Mouse (Mus musculus) thymus, adult 18-20 months (tissue): ENCODE results near the gene Rapgef3.

Source experiments
- DNase-seq, 2 experiments: peaks; one replicate each; pipeline ENCODE4 v3.0.0; 2022; ENCODE audit warnings: mixed read lengths in 2 of 2

The Rapgef3 gene

DNA sequence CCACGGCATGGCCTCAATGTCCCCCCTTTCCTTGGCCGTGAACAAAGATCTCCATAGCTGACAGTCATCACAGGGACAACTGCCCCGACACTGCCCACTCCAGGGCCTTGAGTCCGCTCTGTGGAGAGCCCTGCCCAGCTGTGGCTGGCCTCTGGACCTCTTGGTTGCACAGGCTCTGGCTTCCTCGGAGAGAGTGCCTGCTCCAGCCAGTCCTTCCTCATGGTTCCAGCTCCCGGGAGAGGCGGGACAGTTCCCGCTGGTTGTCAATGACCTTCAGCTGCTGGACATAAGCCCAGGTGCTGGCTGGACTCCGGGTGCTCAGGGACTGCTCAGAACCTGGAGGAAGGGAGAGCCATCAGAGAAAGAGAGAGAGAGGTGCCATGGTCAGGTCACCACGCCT, 22.4 kb downstream of the Rapgef3 start:
- peak in 1 of 2 experiments; percentile 43 for DNase-seq

DNA sequence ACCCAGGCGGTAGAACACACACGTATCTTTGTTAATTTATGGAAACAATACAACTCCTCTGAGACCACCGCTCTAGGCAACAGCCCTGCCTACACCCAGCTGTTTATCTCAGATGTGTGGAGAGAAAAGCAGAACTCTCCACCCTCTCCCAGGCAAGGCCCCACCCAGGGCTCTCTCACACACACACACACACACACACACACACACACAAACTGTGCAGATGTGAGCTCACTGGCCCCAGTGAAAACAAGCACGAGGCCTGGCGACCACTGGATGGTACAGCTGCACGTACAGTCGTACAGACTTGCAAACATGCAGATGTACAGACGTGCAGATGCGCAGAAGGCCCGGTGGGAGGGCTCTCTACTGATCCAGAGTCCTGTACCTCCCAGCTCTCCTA, 22.8 kb downstream of the Rapgef3 start:
- DNase-seq: peak in 1 of 2 experiments; percentile 73

- no peak for DNase-seq
These were observed 23.7 kb downstream of the Rapgef3 start for GRCm38 (mm10) chr15:97743961-97744525.

GRCm38 (mm10) chr15:97743210-97743609, 24.6 kb downstream of the Rapgef3 start:
- DNase-seq: no peak

DNA sequence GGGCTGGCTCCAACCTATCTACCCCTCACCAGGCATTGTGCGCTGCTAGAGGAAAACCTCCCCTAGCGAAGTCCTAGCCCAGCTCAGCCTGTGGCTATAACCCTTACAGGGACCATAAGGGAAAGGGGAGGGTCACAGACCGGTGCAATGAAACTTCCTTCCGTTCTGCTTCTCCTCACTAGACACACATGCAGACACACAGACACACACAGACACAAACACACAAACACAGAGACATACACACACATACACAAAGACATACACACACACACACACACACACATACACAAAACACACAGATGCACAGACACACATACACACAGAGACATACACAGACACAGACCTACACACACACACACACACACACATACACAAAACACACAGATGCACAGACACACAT, 25.2 kb downstream of the Rapgef3 start:
- DNase-seq: no peak

DNA sequence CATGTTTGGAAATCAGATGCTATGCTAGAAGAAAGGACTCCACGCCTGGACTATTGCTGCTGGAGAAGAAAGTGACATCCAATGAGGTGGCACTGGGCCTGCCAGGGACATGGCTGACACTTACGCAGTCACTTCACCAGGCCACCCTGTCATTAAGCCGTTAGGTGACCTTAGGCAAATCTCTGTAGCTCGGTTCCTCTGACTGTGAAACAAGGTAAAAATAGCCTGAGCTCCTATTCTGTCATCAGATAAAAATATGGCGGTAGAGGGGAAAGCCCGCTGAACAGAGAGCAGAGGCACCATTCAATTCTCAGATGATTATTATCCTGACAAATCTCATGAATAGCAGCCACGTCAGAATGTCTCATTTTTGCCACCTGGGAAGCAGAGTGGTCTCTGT, 25.7 kb downstream of the Rapgef3 start:
- no peak for DNase-seq

DNA sequence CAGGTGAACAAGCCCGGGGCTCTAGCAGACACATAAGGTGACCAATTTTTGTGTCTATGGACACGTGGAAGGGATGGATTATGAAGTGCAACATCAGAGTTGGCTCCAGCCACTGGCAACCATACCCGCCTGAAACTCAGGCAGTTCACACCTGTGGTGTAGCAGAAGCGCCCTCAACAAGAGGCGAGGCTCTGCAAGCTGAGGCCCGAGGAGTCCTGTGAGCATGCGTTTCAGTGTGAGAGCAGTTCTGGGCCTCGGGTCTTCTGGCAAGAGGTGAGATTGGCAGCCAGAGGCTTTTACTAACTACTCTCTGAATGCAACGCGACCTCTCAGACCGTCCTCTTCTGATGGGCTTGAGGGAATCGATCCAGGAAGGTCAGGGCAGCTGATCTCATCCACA, 26.1 kb downstream of the Rapgef3 start:
- DNase-seq: no peak

DNA sequence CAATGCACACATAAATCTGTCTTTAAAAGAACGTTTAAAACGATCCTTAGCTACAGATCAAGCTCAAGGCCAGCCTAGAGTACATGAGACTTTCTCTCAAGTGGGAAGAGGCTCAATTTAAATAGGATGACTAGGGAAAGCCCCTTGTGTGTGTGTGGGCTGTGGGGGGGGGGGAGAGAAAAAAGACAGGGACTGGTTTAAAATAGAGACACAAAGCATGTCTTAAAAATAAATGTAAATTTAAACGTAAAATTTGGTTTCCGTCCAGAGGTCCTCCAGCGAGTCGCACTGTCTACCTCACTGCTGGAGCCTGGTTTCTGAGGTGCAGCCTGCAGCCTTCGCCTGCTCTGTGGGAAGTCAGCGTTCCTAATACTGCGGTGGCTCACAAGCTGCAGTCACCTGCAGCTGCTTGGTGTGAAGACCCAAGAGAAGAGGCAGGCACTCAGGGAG, 27.5 kb downstream of the Rapgef3 start:
- no peak for DNase-seq

GRCm38 (mm10) chr15:97738923-97739322, 28.8 kb downstream of the Rapgef3 start:
- DNase-seq: no peak

GRCm38 (mm10) chr15:97731988-97732387, 35.8 kb downstream of the Rapgef3 start:
- peak in 1 of 2 experiments; percentile 25 for DNase-seq

DNA sequence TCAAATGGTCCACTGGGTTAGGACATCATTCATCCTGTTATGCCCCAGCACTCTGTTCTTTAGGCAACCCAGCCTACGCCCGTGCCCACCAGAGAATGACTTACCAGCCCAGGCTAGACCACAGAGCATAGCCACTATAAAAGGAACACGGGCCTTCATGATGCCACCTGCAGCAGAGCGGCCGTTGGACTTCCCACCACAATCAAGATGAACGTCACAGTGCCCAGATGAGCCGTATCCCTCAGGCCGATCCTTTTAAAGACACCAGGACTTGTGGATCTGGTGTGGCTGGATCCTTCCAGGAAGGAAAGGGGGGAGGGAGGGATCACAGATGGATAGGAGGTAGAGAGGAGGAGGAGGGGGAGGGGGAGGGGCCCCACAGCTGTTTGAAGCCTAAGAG, 36.7 kb downstream of the Rapgef3 start, which contains the start of gene Endou:
Endou (minus strand) TSS at position 229 of the 400 bp plus-strand sequence.
- DNase-seq: peak; percentile 63 to 79

DNA sequence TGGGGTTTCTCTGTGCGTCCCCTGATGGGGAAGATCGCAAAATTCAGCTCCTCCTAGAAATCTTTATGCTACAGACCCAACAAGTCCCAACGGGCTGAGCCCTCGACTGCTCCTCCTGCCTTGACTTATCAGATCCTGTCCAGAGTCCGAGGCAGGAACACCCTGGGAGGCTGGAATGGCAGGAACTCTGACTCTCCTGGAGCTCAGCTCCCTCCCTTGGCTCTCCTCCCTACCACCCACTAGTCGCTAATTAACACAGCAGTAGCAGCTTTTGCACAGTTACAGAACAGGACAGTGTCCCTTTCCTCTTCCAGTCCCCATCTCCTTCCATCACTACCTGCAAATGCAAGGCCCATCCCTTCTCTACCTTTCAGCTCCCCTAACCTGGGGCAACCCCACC, 37.4 kb downstream of the Rapgef3 start:
- DNase-seq: peak in 1 of 2 experiments; percentile 20

DNA sequence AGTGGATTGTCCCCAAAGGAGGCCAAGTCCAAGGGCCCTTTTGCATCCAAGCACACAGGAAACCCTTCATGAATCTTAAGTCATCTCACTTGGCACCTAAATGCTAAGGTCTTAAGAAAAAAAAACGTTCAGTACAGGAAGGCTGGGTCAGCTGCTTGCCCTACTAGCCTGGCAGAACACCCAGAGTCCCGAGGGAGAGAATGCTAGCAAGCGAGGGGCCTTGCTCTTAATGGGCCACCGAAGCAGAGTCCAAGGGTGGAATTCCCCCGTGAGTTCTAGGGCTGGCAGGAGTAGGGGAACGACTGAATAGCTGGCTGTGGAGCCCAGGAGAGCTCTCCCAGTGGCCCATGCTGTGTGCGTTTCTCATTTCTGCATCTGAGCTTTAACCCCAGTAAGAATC, 39.0 kb downstream of the Rapgef3 start:
- no peak for DNase-seq

DNA sequence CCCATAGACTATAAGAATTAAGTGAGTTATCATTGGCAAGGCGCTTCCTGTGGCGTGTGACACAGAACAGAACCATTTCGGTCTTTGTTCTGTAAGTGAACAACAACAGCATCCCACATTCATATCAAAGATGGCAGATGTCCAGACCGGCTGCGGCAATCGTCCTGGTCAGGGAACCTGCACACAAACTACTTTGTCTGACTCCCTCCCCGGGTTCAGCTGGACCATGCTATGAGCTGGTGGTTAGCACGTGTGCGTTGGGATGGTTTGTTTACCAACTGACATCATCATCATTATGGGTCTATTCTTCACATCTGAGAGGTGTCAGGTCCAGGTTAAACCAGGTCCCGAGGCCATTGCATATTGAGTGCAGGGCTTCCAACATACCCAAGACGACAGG, 39.4 kb downstream of the Rapgef3 start:
- peak in 1 of 2 experiments; percentile 20 for DNase-seq

DNA sequence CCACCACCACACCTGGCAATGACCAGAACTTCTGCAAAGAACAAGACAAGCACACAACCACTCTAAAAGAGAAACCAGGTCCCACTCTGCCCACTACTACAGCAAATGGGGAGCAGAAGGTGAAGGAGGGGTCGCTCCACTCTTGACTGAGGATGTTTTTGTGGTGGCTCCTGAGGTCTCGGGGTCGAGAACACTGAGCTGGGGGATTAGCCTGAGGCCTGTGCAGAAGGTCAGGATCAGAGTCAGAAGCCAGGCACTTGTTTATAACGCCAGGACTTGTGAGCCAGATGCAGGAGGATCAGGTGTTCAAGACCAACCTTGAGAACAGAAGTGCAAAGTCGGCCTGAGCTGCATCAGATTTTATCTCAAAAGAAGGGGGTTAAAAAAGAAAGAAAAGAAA, 40.3 kb downstream of the Rapgef3 start:
- peak in 1 of 2 experiments; percentile 38 for DNase-seq

DNA sequence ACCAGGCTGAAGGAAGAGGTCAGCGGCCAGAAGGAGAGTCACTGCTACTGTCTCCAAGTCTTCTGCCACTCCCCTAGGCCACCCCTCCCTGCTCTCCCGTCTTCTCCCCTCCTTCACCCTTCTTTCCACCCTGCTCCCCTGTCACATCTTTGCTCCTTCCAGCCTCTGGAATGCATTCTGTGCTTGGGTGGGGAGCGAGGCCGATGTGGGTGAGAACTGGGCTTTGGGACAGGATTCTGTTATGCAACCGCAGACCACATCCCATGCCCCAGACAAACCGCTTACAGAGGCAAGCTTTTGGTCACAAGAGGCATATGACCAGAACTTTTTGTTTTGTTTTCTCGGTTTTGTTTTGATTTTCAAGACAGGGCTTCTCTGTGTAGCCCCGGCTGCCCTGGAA, 40.7 kb downstream of the Rapgef3 start:
- peak in 1 of 2 experiments; percentile 44 for DNase-seq

DNA sequence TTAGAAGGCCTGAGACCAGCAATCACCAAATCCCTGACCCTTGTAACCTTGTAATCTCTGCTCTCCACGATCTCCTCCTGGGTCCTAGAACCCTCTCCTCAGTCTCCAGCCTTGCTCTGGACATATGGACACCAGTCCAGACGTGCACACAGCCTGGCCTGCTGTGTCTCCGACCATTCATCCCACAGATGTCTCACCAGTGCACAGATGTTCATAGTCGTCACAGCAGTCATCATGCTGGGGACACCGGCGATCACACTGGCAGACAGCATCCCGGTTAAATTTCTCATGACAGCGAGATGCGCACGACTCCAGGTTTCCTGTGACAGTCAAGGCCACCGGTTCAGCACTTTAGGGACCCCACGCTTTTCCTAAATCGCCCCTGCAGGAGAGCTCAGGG, 41.5 kb downstream of the Rapgef3 start:
- no peak for DNase-seq

DNA sequence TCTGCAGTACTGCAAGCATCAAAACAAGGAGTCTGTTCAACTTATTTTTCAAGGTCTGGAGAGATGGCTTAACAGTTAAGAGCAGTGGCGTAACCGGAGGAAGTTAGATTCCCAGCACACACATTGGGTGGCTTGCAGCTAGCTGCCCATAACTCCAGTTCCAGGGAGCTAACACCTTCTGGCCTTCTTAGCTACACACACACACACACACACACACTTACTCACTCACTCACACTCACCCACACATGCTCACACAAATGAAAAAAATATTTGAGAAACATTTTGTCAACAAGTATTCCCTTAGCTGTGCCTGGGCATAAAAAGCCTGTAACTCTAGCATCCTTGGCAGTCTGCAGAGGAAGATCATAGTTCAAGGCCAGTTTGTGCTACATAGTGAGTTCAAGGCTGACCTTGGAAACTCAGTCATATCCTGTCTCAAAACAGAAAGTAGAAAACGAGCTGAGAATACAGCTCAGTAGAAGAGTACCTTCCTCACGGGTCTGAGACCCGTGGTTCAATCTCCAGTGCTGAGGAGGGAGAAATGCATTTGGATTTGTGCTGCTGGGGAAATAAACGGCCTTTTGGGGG, 42.5 kb downstream of the Rapgef3 start:
- DNase-seq: peak in 1 of 2 experiments; percentile 14

- DNase-seq: peak in 1 of 2 experiments; percentile 15
These were observed 43.2 kb downstream of the Rapgef3 start for GRCm38 (mm10) chr15:97724346-97725197.

DNA sequence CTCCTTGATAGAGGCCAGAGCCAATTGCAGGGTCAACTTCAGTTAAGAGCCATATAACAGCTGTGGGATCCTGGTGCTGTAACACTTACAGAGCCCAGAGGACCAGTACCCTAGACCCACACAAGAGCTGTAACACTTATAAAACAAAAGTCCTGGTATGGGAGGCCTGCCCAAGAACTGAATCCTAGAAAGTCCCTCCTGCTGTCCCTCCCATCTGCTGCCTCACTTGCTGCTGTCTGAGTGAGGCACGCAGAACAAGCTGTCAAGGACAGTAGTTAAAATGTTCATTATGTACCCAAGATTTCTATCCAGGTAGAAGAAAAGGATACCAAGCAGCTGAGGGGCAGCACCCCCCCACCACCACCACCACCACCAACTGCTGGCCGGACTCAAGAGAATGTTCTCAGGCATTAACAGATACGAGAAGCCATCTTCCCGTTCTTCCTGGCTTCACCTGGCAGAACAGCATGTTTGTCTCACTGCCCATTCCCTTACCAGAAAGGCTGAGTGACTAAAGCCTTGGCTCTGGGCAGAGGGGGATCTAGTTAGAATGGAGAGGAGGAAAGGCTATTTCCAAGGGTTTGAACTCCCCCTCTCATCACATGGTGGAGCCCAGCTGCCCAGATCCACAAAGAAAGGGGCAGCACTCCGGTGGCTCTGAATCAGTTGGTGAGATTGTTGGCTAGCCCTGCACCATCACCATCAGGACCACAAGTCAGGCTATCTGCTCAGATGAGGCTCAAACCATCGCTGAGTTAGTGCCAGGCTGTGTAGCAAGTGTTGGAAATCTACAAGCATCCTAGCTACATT, 44.0 kb downstream of the Rapgef3 start:
- no peak for DNase-seq

DNA sequence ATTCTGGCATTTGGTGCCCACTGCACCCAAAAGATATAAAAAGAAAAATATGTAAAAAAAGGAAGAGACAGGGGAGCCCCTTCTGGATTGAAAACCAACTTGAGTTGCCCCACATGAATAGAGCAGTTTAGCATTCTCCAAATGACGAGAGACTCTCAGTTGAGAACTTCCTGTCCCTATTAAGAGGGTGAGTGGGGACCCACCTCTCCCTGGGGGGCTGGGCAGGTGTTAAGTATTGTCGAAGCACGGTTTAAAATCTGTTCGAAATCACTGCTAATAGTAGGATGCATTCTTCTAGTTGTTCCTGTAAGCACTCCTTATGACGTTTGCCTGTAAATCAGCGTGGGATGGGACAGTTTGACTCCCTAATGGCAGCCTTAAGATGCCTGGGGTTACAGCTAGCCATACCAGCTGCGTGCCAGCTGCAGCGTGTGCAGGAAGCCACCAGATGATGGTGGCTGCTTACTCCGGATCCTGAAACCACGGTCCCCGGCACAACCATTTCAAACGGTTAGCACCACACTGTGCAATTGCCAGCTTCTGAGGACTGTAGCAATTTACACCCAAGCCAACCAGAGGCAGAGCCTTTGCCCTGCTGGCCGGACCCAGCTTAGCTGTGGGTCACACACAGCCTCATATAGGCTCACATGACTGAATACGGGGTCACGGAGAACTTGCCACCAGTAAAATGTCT, 46.6 kb downstream of the Rapgef3 start:
- peak; percentile 69 to 79 for DNase-seq

GRCm38 (mm10) chr15:97720026-97720675, 47.6 kb downstream of the Rapgef3 start:
- DNase-seq: no peak
